Mouse (Mus musculus) spleen, adult 18-20 months (tissue): ENCODE data around the gene Gbp5.

Experiments
- DNase-seq, 2 experiments: peaks; one replicate each; pipeline ENCODE4 v3.0.0; 2022; ENCODE audit warnings: mixed read lengths in 2 of 2

Gene Gbp5

DNA sequence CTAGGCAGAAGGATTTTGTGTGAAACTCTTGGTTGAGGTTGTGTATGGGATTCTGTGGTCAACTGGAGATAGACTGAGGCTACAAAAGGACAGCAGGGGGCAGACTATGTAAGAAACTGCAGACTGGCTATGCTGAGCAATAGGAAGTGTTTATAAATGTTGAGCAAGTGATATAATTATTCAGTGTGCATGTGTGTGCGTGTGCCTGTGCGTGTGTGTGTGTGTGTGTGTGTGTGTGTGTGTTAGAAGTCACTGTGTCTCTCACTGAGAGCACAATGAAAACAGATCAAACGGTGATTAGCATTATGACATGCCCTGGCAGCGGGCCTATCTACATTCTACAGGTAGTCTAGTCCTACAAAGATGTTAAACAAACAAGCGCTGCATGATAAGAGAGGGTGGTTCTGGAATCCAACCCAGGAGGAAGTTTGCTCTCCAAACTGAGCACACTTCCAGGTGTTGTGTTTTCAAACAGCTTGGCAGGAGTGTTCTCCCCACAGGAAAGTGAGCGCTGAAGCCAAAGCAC is at the start of gene Gbp5:
TSS of gene Gbp5 (plus strand) at position 443 of the 526 bp plus-strand sequence.
- DNase-seq: peak; percentile 37 to 56

DNA sequence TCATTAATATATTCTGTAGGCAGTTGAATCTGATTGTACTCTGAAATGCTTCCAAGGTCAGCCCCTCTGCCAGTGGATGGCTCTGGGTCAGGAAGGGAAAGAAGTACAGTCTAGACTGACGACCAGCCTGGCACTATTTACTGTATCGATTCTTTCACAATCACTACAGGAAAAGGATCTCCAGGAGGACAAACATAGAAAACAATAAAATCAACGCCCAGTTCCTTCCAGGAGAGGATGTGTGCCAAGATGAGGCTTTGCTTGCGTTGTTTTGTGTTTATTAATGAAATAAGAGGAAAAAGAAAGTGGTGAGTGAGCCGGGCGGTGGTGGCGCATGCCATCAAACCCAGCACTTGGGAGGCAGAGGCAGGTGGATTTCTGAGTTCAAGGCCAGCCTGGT is 39.6 kb upstream of the Gbp5 start:
- DNase-seq: no peak

DNA sequence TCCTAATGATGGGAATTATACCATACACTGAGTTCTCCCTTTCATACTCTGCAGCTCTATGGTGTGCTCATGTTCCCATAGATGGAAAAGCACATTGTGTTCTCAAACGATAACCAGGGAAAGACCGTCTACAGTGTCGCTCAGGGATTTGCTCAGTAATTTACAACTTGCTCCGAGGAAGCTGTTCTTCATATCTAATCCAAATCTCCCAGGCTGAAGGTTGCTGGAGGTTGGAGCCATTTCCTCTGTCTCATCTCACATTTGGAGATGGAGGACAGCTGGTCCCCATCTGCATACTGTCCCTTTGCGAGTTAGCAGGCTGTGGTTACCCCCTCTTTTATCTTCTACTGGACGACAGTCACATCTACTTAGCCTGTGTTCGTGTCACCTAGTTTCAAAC is 34.5 kb upstream of the Gbp5 start:
- DNase-seq: no peak

DNA sequence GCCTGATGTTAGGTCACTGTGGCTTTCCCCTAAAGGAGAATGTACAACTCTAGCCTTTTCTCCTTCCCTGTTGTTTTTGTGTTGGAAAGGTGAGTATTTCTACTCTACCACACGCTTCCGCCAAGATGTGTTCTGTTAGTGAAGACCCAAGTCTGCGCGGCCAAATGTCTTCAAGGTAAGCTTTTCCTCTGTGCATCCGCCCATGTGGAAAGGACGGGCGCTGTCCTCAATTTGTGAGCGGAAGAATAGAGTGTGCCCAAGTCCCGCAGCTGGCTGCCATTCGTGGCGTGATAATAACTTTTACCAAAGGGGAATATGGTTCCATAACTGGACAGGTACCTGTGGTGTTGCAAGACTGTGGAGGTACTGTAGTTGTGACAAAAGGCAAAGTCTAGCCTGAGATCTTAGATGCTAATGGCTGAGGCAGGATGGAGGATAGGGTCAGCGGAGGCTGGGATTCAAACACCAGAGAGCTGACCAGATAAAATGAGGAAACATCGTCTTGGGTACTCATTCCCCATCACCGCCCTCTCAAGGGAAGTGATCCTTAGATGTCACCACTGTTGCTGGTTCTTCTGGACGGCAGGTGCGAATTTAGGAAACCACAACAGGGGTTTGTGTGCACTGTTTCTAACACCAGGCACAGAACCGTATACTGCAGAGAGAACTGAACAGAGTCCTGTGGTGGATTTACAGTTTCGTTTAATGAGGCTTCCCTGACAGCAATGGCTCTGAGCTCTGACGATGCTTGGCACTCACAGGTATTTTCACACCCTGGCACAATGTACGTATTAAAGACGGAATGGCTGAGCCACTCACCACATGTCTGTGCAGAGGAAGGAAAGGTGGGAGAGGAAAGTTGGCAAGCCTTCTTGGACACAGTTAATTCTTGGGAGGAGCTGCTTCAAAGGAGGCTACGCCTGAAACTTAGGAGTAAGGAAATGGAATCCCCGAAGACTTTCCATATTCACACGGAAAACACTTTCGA is 30.7 kb upstream of the Gbp5 start:
- no peak for DNase-seq

DNA sequence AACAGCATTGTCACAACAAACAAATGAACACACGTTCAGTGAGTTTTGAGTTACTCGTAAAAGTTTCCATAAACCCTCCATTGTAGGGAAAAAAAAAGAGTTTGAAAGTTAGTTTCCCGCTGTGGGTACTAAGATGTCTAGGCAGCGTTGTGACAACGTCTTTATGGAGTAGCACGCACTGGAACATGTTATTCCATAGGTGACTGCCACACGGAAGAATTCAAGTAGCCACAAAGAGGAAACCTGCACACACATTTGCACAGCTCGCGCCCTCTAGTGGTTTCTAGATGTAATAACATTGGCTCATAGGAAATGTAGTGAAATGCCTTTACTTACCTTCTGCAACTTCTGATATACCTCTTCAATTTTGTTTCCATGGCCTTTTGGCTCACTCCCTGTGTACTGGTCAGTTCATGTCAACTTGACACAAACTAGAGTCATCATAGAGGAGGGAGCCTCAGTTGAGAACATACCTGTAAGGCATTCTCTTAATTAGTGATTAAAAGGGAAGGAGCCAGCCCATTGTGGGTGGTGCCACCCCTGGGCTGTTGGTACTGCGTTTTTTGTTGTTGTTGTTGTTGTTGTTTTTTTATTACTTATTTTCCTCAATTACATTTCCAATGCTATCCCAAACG is 19.3 kb upstream of the Gbp5 start:
- DNase-seq: no peak

GRCm38 (mm10) chr3:142475913-142476312 is 17.9 kb upstream of the Gbp5 start:
- DNase-seq: peak in 1 of 2 experiments; percentile 60

GRCm38 (mm10) chr3:142477866-142478265 is 15.9 kb upstream of the Gbp5 start:
- no peak for DNase-seq

- no peak for DNase-seq
Measured at GRCm38 (mm10) chr3:142478360-142478759, 15.4 kb upstream of the Gbp5 start.

- DNase-seq: peak; percentile 37 to 70
Measured at GRCm38 (mm10) chr3:142490465-142490864, 3.3 kb upstream of the Gbp5 start.

GRCm38 (mm10) chr3:142495146-142495655 is 1.4 kb downstream of the Gbp5 start:
- DNase-seq: no peak

- DNase-seq: peak in 1 of 2 experiments; percentile 35
Measured at GRCm38 (mm10) chr3:142496113-142497101, 2.6 kb downstream of the Gbp5 start.

DNA sequence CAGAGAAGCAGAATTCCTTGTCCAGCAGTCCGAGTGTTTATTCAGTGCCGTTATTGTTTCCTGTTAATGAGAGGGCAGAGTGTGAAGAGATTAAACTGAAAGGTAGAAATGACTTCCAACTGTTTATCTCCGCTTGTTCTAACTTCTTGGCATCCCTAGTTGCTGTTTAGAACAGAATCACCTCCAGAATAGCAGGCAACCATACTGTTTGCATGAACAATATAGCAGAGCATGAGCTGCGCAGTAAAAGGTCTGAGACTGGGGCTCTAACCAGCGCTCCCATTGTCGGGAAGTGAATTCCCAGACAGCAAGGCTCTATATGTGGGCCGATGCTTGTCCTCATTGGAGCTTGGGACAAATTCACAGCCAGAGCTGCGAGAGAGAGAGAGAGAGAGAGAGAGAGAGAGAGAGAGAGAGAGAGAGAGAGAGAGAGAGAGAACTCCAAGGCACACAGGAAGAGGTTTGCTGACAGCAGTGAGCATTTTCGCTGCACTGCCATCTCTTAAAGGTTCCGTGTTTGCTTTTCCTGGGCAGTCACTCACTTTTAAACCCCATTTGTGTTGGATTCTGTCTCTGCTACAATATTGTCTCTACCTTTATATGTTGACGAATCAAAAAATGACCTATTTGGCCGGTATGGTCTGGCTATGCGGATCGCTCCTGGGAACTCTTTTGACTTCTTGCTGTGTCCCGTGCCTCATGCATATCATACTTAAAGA is 3.5 kb downstream of the Gbp5 start:
- DNase-seq: no peak

GRCm38 (mm10) chr3:142498941-142499340 is 5.2 kb downstream of the Gbp5 start:
- no peak for DNase-seq

DNA sequence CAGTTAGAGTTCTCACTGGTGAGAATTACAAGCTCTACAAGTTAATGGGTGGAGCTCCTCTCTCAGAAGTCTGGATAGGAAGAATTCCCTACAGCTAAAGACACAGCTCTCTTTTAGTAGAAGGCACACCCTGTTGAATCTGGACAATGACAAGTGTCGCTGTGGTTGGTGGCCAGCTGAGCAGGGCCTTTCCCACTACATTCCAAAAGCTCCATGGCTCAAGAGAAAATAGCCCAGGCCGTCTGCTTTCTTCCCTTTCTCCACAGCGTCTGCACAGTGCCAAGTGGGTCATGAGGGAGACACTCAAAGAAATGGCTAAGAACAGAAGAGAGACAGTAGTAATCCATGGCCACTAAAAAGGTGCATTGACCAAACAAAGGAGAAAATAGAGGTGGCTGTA is 34.3 kb downstream of the Gbp5 start:
- no peak for DNase-seq

GRCm38 (mm10) chr3:142529597-142529996 is 35.8 kb downstream of the Gbp5 start:
- DNase-seq: no peak

DNA sequence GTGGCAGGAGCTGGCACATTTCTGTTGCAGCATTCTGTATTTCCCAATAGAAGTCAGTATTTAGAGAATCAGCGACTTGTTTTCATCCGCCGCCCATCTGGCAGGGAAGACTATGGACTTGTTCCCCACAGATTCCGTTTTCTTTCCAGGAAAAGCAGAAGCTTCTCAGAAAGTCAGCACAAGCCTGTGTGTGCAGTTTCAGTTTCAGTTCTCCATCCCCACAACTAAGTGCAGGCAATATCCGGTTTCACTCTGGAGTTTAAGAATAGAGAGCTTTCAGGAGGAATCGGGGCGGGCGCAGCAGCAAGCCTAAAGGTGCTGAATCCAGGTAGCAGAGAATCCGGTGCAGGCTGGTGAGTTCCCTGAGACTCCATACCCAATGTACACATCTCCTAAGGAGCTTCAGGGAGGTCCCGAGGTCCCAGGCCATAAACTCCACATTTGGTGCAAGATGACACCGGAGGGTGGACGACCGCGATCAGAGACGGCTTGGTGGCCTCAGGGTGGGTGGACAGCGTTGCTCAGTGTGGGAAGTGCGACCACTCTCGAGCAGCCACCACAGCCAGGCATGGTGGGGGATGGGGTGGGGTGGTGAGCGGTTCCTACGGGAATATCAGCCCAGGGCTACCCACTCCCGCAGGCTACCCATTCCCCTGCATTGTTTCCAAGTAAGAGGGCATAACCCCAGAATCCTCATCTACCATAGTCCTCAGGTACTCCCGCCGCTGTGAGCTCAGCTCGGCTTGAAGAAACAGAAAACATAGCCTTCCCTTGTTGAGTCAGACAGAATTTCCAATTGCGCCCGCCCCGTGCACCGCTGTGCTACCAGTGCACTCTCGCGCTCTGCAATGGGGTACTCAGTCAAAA is 36.5 kb downstream of the Gbp5 start, which contains the start of gene Gbp7:
TSS of gene Gbp7 (plus strand) at position 256 of the 867 bp plus-strand sequence.
- peak; percentile 10 to 39 for DNase-seq

DNA sequence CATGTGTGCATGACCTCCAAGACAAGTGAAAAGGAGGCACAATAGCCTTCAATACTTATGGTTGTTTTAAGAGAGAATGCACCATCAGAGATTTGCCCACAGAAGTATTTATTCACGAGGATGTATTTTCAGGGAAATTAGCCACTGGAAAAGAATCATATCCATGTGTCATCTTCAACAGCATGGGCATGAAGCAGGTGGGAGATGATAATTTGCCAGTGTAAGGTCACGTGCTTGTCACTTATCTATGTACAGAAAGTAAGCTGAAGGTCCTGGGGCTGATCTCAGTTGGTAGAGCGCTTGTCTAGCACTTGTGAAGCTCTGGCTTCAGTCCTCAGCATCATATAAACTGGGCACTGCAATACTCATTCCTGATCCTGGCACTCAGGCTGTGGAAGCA is 37.8 kb downstream of the Gbp5 start:
- no peak for DNase-seq

- DNase-seq: no peak
Measured at GRCm38 (mm10) chr3:142533185-142533584, 39.4 kb downstream of the Gbp5 start.

DNA sequence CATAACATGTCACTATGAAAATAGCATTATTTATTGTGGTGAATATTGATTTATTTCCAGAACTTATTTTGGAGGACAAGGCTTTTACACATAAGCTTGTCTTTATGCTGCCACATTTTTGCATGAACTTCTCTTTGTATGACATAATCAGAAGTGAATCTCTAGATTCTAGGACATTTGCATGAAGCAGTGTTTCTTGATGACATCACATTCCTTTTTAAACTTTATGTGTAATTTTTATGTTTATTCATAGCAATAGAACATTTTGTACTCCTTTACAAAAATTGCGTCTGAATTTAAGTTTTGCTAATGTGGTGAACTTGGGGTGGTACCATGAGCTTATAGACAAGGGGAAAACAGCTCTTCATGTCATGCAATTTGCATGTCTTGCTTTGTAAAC is 41.9 kb downstream of the Gbp5 start:
- DNase-seq: no peak

DNA sequence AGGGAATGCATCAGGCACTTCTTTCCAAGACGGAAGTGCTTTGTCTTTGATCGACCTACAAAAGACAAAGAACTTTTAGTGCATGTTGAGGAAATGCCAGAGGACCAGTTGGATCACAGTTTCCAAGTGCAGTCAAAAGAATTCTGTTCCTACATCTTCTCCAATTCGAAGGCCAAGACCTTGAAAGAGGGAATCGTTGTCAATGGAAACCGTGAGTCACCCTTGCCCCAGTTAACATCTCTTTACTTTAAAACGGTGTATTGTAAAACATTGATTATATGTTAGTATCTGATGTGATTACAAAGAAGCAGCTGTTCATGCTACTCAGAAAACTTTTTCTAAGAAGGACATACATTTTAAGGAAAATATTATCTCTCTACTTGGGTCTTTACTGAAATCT is 47.6 kb downstream of the Gbp5 start:
- DNase-seq: no peak
